Mouse (Mus musculus) stomach, postnatal 0 days (tissue): Measurements from ENCODE around the gene Dclk3.

ENCODE experiments used
- CTCF ChIP-seq: IDR thresholded peaks from 2 replicates; pipeline ENCODE4 v1.5.1; 2016; ENCODE audit warnings: antibody characterized with exemption, low read depth, mild to moderate bottlenecking, moderate library complexity
- EP300 ChIP-seq: optimal IDR thresholded peaks from 2 replicates; pipeline ENCODE3; 2016; ENCODE audit warnings: antibody characterized with exemption

GRCm38 (mm10) chr9:111403159-111403558 is 35.7 kb upstream of the Dclk3 start:
- no peak for TF ChIP-seq CTCF
- no peak for TF ChIP-seq EP300
